Mouse (Mus musculus): ENCODE data around the gene Mphosph9. TPM values are rescaled to one million over a fixed set of nuclear protein-coding genes. Genes with fewer than 3 reads are reported as not detected.

Gene Mphosph9
- polyA plus RNA-seq, 1 experiment from 2014 or later: 5.2 TPM

DNA sequence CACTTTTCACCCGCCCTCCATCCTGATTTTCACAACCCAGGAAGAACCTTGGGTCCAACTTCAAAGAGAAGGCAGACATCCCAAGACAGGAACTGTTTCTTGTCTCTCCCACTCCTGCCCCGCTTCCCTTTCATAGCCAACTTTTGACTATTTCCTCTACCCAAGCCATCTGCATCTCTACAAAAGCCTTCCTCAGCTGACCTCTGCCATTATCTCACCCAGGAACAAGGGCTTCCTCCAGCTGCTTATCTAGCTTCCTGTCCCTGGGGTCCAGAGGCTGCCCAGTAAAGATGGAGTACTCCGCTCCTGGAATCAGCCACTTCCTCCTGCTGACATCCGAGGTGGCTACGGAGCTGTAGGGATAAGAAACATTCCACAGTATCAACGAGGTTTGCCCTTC lies 61.0 kb downstream of the Mphosph9 start:
- ATAC-seq (replicated peaks; ENCODE audit: low FRiP score, low read depth) (no peak), DNase-seq (ENCODE audit: low spot score) (peak; percentile 4)
- Histone ChIP-seq H3K9ac (ENCODE audit: low read depth, low read length) (no peak overlapping the region), H3K27me3 (ENCODE audit: insufficient read depth, low read length) (no peaks in the 10 kb centered on the region), H3K36me3 (ENCODE audit: insufficient read depth, low read length) (0 out of 2 replicates have a peak, but pooled peaks cover 11% of the 10 kb centered on the region), H3K4me3 (replicated peaks; ENCODE audit: low read depth, low read length) (no peak overlapping the region), H3K27ac (no peak overlapping the region), H3K9me3 (replicated peaks; ENCODE audit: low read length) (no peaks in the 10 kb centered on the region), H3K4me2 (ENCODE audit: low read length) (no peak overlapping the region), H3K4me1 (replicated peaks; ENCODE audit: insufficient read depth, low read length) (no peaks in the 10 kb centered on the region)
- 74% methylated on average over 6 of the region's 6 CpGs for WGBS
- no peak for TF ChIP-seq CTCF (IDR thresholded peaks at IDR 0.05; ENCODE audit: low read depth)

DNA sequence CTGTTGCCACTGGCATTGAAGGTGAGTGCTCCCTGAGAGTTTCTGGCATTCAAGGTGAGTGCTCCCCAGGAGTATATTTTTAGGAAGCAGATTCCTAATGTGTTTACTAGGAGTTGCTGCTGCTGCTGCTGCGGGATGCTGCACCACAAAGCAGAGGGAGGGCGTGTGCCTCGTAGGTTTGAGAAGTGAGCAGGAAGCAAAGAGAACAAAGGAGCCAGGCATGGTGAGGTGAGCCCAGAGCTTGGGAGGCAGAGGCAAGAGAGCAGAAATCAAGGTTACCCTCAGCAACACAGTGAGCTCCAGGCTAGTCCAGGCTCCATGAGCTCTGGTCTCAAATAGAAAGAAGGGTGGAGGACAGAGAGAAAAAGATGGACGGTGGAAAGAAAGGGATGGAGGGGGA lies 64.5 kb downstream of the Mphosph9 start:
- no peak overlapping the region for H3K27ac ChIP-seq

GRCm38 (mm10) chr5:124262090-124262489 lies 65.7 kb downstream of the Mphosph9 start:
- no peak overlapping the region for H3K27ac ChIP-seq
- no peak overlapping the region for H3K9ac ChIP-seq (ENCODE audit: low read depth, low read length)
- WGBS: 68% methylated on average over 4 of the region's 4 CpGs
- no peaks in the 10 kb centered on the region for H3K27me3 ChIP-seq (ENCODE audit: insufficient read depth, low read length)
- H3K4me1 ChIP-seq (replicated peaks; ENCODE audit: insufficient read depth, low read length): no peaks in the 10 kb centered on the region
- no peak overlapping the region for H3K4me2 ChIP-seq (ENCODE audit: low read length)
- H3K36me3 ChIP-seq (ENCODE audit: insufficient read depth, low read length): 0 out of 2 replicates have a peak, but pooled peaks cover 20% of the 10 kb centered on the region
- no peak for TF ChIP-seq CTCF (IDR thresholded peaks at IDR 0.05; ENCODE audit: low read depth)
- DNase-seq (ENCODE audit: low spot score): no peak
- no peak overlapping the region for H3K4me3 ChIP-seq (replicated peaks; ENCODE audit: low read depth, low read length)
- no peaks in the 10 kb centered on the region for H3K9me3 ChIP-seq (replicated peaks; ENCODE audit: low read length)
- no peak for ATAC-seq (replicated peaks; ENCODE audit: low FRiP score, low read depth)

More for the DNA sequence above, 64.5 kb downstream of the Mphosph9 start:
- ATAC-seq (replicated peaks; ENCODE audit: low FRiP score, low read depth) (no peak), DNase-seq (ENCODE audit: low spot score) (no peak)
- Histone ChIP-seq H3K4me3 (replicated peaks; ENCODE audit: low read depth, low read length) (no peak overlapping the region), H3K4me2 (ENCODE audit: low read length) (no peak overlapping the region), H3K36me3 (ENCODE audit: insufficient read depth, low read length) (0 out of 2 replicates have a peak, but pooled peaks cover 9% of the 10 kb centered on the region), H3K9me3 (replicated peaks; ENCODE audit: low read length) (no peaks in the 10 kb centered on the region), H3K4me1 (replicated peaks; ENCODE audit: insufficient read depth, low read length) (no peaks in the 10 kb centered on the region), H3K9ac (ENCODE audit: low read depth, low read length) (no peak overlapping the region), H3K27me3 (ENCODE audit: insufficient read depth, low read length) (no peaks in the 10 kb centered on the region)
- TF ChIP-seq CTCF (IDR thresholded peaks at IDR 0.05; ENCODE audit: low read depth): no peak
- WGBS: 78% methylated on average over 4 of the region's 4 CpGs

GRCm38 (mm10) chr5:124259133-124259532 lies 68.6 kb downstream of the Mphosph9 start:
- 70% methylated on average over 2 of the region's 2 CpGs for WGBS
- ATAC-seq (replicated peaks; ENCODE audit: low FRiP score, low read depth) (no peak), DNase-seq (ENCODE audit: low spot score) (peak; percentile 24)
- H3K4me3 ChIP-seq (replicated peaks; ENCODE audit: low read depth, low read length): no peak overlapping the region
- H3K9me3 ChIP-seq (replicated peaks; ENCODE audit: low read length): no peaks in the 10 kb centered on the region
- no peak overlapping the region for H3K9ac ChIP-seq (ENCODE audit: low read depth, low read length)
- no peak overlapping the region for H3K4me2 ChIP-seq (ENCODE audit: low read length)
- H3K27me3 ChIP-seq (ENCODE audit: insufficient read depth, low read length): no peaks in the 10 kb centered on the region
- 0 out of 2 replicates have a peak, but pooled peaks cover 17% of the 10 kb centered on the region for H3K36me3 ChIP-seq (ENCODE audit: insufficient read depth, low read length)
- H3K4me1 ChIP-seq (replicated peaks; ENCODE audit: insufficient read depth, low read length): no peaks in the 10 kb centered on the region
- H3K27ac ChIP-seq: no peak overlapping the region
- peak; percentile 52 for TF ChIP-seq CTCF (IDR thresholded peaks at IDR 0.05; ENCODE audit: low read depth)

GRCm38 (mm10) chr5:124258026-124258425 lies 69.7 kb downstream of the Mphosph9 start:
- Histone ChIP-seq H3K9me3 (replicated peaks; ENCODE audit: low read length) (no peaks in the 10 kb centered on the region), H3K27ac (no peak overlapping the region), H3K36me3 (ENCODE audit: insufficient read depth, low read length) (0 out of 2 replicates have a peak, but pooled peaks cover 17% of the 10 kb centered on the region), H3K4me3 (replicated peaks; ENCODE audit: low read depth, low read length) (no peak overlapping the region), H3K4me1 (replicated peaks; ENCODE audit: insufficient read depth, low read length) (no peaks in the 10 kb centered on the region), H3K9ac (ENCODE audit: low read depth, low read length) (no peak overlapping the region), H3K27me3 (ENCODE audit: insufficient read depth, low read length) (no peaks in the 10 kb centered on the region), H3K4me2 (ENCODE audit: low read length) (no peak overlapping the region)
- WGBS: 89% methylated on average over 1 of the region's 1 CpGs
- no peak for ATAC-seq (replicated peaks; ENCODE audit: low FRiP score, low read depth)
- no peak for DNase-seq (ENCODE audit: low spot score)
- no peak for TF ChIP-seq CTCF (IDR thresholded peaks at IDR 0.05; ENCODE audit: low read depth)

GRCm38 (mm10) chr5:124255141-124255540 lies 72.6 kb downstream of the Mphosph9 start:
- Histone ChIP-seq H3K27me3 (ENCODE audit: insufficient read depth, low read length) (no peaks in the 10 kb centered on the region), H3K36me3 (ENCODE audit: insufficient read depth, low read length) (0 out of 2 replicates have a peak, but pooled peaks cover 17% of the 10 kb centered on the region), H3K9me3 (replicated peaks; ENCODE audit: low read length) (no peaks in the 10 kb centered on the region), H3K27ac (no peak overlapping the region), H3K9ac (ENCODE audit: low read depth, low read length) (no peak overlapping the region), H3K4me3 (replicated peaks; ENCODE audit: low read depth, low read length) (no peak overlapping the region), H3K4me2 (ENCODE audit: low read length) (no peak overlapping the region), H3K4me1 (replicated peaks; ENCODE audit: insufficient read depth, low read length) (no peaks in the 10 kb centered on the region)
- no peak for DNase-seq (ENCODE audit: low spot score)
- no peak for ATAC-seq (replicated peaks; ENCODE audit: low FRiP score, low read depth)
- 86% methylated on average over 7 of the region's 7 CpGs for WGBS
- no peak for TF ChIP-seq CTCF (IDR thresholded peaks at IDR 0.05; ENCODE audit: low read depth)

DNA sequence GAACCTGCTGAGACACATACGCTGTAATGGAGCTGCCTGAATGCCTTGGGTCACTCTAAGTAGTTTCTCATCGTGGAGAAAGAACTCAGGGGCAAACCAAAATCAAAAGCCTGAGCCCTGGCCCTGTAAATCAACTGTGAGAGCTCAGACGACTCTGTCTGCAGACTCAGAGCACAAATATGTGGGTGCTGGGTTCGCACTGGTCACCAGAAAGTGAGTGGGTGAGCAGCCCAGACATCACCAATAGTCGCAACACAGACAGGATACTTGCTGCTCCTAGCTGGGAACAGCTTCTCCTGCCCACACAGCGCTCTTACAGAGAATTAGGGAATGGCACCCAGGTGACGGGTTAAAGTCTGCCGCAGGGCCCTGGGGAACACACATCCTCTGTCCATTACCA lies 74.2 kb downstream of the Mphosph9 start:
- DNase-seq (ENCODE audit: low spot score) (no peak), ATAC-seq (replicated peaks; ENCODE audit: low FRiP score, low read depth) (no peak)
- Histone ChIP-seq H3K4me1 (replicated peaks; ENCODE audit: insufficient read depth, low read length) (0 out of 2 replicates have a peak, but pooled peaks cover 5% of the 10 kb centered on the region), H3K9ac (ENCODE audit: low read depth, low read length) (no peak overlapping the region), H3K9me3 (replicated peaks; ENCODE audit: low read length) (no peaks in the 10 kb centered on the region), H3K4me3 (replicated peaks; ENCODE audit: low read depth, low read length) (no peak overlapping the region), H3K4me2 (ENCODE audit: low read length) (no peak overlapping the region), H3K36me3 (ENCODE audit: insufficient read depth, low read length) (0 out of 2 replicates have a peak, but pooled peaks cover 15% of the 10 kb centered on the region), H3K27me3 (ENCODE audit: insufficient read depth, low read length) (no peaks in the 10 kb centered on the region), H3K27ac (no peak overlapping the region)
- WGBS: 83% methylated on average over 8 of the region's 8 CpGs
- no peak for TF ChIP-seq CTCF (IDR thresholded peaks at IDR 0.05; ENCODE audit: low read depth)

Data from kidney, postnatal 0 days (tissue).